Mouse (Mus musculus): ENCODE measurements at regions not wholly inside any gene's neighbourhood (a gene's known extent, or its start where the extent isn't known, plus 50 kb on each side); places are given as distances from the start of the nearest gene placed in this dataset.

- H3K27ac ChIP-seq: no peak overlapping the region
- no peak overlapping the region for H3K4me2 ChIP-seq
- H3K9me3 ChIP-seq: no peaks in the 10 kb centered on the region
- ATAC-seq (ENCODE audit: low FRiP score): no peak
- H3K4me3 ChIP-seq: no peak overlapping the region
- WGBS: 34% methylated on average over 3 of the region's 3 CpGs
- no peak overlapping the region for H3K9ac ChIP-seq
- no peaks in the 10 kb centered on the region for H3K36me3 ChIP-seq
- no peaks in the 10 kb centered on the region for H3K27me3 ChIP-seq
- peaks cover 6% of the 10 kb centered on the region; the same call in 1 of the 2 replicates for H3K4me1 ChIP-seq (replicated peaks)
Measured at GRCm38 (mm10) chr15:67892066-67892465, 1391.4 kb upstream of the Lrrc6 start.

DNA sequence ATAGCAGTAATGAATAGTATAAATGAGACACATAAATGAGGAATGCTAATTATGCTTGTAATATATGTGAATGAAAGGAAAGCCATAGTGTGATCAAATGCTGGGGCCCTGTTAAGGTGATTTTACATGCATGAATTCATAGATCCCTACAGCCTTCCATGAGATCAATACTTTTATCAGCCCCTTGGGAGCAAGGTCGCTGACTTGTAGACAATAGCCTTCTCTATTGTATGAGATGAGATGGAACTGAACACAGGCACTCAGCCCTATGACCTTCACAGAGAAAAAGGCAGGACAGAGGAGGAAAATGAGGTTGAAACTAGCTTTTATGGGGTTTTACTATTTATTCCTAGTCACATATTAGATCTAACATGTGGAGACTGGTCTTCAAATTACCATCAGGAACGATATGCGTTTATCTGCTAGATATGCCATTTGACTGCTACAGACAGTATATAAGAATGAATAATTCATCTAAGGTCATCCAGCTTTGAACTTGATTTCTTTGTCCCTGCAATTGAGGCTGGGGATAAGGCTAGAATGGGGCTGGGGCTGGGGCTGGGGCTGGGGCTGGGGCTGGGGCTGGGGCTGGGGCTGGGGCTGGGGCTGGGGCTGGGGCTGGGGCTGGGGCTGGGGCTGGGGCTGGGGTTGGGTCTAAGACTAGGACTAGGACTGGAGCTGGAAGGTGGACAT is 1390.0 kb upstream of the Lrrc6 start:
- Histone ChIP-seq H3K36me3 (no peaks in the 10 kb centered on the region), H3K4me2 (no peak overlapping the region), H3K4me1 (replicated peaks) (peaks cover 6% of the 10 kb centered on the region; the same call in 1 of the 2 replicates), H3K27ac (no peak overlapping the region; the same call in 1 of the 2 replicates), H3K27me3 (no peaks in the 10 kb centered on the region), H3K4me3 (no peak overlapping the region), H3K9ac (no peak overlapping the region), H3K9me3 (no peaks in the 10 kb centered on the region)
- no peak for ATAC-seq (ENCODE audit: low FRiP score)
- WGBS: 42% methylated on average over 3 of the region's 3 CpGs

GRCm38 (mm10) chr15:67888548-67888947 is 1387.8 kb upstream of the Lrrc6 start:
- H3K27me3 ChIP-seq: no peaks in the 10 kb centered on the region
- H3K4me2 ChIP-seq: no peak overlapping the region
- H3K9me3 ChIP-seq: no peaks in the 10 kb centered on the region
- H3K36me3 ChIP-seq: no peaks in the 10 kb centered on the region
- no peak overlapping the region for H3K4me3 ChIP-seq
- ATAC-seq (ENCODE audit: low FRiP score): no peak
- H3K27ac ChIP-seq: no peak overlapping the region
- no peak overlapping the region for H3K9ac ChIP-seq
- H3K4me1 ChIP-seq (replicated peaks): peaks cover 6% of the 10 kb centered on the region; the same call in 1 of the 2 replicates

GRCm38 (mm10) chr15:67855291-67855690 is 1354.6 kb upstream of the Lrrc6 start:
- no peak overlapping the region for H3K4me3 ChIP-seq
- no peak overlapping the region for H3K9ac ChIP-seq
- no peaks in the 10 kb centered on the region for H3K9me3 ChIP-seq
- H3K4me1 ChIP-seq (replicated peaks): no peaks in the 10 kb centered on the region
- ATAC-seq (ENCODE audit: low FRiP score): no peak
- H3K27me3 ChIP-seq: no peaks in the 10 kb centered on the region
- 78% methylated on average over 1 of the region's 1 CpGs for whole genome bisulfite sequencing
- H3K27ac ChIP-seq: no peak overlapping the region
- H3K4me2 ChIP-seq: no peak overlapping the region
- no peaks in the 10 kb centered on the region for H3K36me3 ChIP-seq

GRCm38 (mm10) chr15:67850118-67850517 is 1349.4 kb upstream of the Lrrc6 start:
- Histone ChIP-seq H3K27ac (no peak overlapping the region), H3K4me2 (no peak overlapping the region), H3K4me1 (replicated peaks) (no peaks in the 10 kb centered on the region), H3K9me3 (no peaks in the 10 kb centered on the region), H3K9ac (no peak overlapping the region), H3K4me3 (no peak overlapping the region), H3K36me3 (no peaks in the 10 kb centered on the region), H3K27me3 (no peaks in the 10 kb centered on the region)
- no peak for ATAC-seq (ENCODE audit: low FRiP score)
- WGBS: 67% methylated on average over 3 of the region's 3 CpGs

- Histone ChIP-seq H3K27ac (no peak overlapping the region), H3K36me3 (no peaks in the 10 kb centered on the region), H3K27me3 (no peaks in the 10 kb centered on the region), H3K4me2 (no peak overlapping the region), H3K9ac (no peak overlapping the region), H3K4me3 (no peak overlapping the region), H3K9me3 (no peaks in the 10 kb centered on the region), H3K4me1 (replicated peaks) (no peaks in the 10 kb centered on the region)
- ATAC-seq (ENCODE audit: low FRiP score): no peak
- 92% methylated on average over 2 of the region's 2 CpGs for WGBS
Measured at GRCm38 (mm10) chr15:67845707-67846106, 1345.0 kb upstream of the Lrrc6 start.

DNA sequence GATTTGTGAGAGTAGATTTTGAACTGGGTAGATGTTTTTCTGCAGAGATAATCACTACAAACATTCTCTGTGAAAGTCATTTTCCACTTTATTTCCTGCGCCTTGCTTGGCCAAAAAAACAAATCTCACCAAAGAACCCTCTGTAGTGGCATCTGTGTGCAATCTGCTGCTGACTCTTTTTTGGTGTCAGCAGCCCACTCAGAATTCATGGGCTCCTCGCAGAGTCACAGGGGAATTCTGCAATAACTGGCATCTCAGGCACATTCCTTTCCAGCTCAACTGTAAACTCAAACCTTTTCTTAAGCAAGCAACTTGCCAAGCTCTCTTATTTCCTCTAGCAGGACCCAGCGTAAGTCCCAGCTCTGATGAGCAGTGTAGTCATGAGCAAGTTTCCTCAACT is 1340.0 kb upstream of the Lrrc6 start:
- Histone ChIP-seq H3K4me1 (replicated peaks) (no peaks in the 10 kb centered on the region), H3K9ac (no peak overlapping the region), H3K4me2 (no peak overlapping the region), H3K36me3 (no peaks in the 10 kb centered on the region), H3K27ac (no peak overlapping the region), H3K9me3 (no peaks in the 10 kb centered on the region), H3K27me3 (no peaks in the 10 kb centered on the region), H3K4me3 (no peak overlapping the region)
- WGBS: 89% methylated on average over 3 of the region's 3 CpGs
- ATAC-seq (ENCODE audit: low FRiP score): no peak

DNA sequence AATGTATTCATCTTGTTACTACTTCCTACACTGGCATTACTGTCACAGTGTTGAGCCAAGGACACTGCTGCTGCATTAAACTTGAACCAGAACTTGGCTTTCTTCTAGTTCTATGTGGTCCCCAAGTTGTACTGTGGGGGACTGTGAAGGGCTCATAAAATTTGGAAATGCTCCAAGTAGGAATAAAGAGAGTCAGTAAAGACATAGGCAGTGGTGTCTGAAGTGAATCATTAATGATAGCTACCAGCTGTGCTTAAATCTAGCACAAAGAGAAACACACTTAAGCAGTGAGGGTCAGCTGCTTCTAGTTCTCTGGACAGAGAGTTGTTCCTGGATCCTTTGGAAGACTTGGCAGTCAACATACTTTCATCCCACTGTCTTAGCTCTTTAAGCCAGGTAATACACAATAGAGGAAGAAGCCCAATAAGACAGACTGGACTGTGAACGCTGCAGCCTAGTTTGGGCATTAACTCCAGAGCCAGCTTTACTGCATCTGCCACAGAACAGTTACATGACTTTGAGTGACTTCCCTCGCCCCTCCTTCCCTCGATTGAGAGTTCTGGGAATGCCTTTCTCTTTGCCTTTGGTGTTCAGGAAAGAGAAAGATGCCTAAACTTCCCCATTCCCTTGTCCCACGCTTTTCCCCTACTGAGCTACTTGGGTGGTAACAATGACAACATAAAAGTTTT is 1325.2 kb upstream of the Lrrc6 start:
- Histone ChIP-seq H3K9me3 (no peaks in the 10 kb centered on the region), H3K27me3 (no peaks in the 10 kb centered on the region), H3K36me3 (no peaks in the 10 kb centered on the region), H3K4me1 (replicated peaks) (no peaks in the 10 kb centered on the region), H3K4me2 (no peak overlapping the region), H3K27ac (no peak overlapping the region), H3K4me3 (no peak overlapping the region), H3K9ac (no peak overlapping the region)
- ATAC-seq (ENCODE audit: low FRiP score): no peak
- 88% methylated on average over 4 of the region's 4 CpGs for WGBS

DNA sequence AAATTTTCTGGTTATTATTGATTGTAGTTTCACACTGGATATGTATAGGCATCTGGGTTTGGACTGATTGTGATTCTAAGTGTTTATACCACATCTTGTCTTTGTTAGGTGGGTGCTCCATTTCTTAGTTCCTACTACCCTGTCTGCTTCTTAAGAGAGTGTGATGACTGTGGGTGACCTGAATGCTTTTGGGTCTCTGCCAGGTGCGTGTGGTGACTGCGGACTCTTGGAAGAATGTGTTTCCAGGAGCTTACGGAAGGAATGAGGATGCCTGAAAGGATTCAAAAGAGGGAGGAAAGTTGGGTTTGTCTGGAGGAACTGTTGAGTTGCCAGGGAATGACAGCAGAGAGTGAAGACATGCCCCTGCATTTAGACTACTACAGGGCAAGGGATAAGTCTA is 1322.5 kb upstream of the Lrrc6 start:
- H3K4me1 ChIP-seq (replicated peaks): no peaks in the 10 kb centered on the region
- no peaks in the 10 kb centered on the region for H3K36me3 ChIP-seq
- H3K9me3 ChIP-seq: no peaks in the 10 kb centered on the region
- no peaks in the 10 kb centered on the region for H3K27me3 ChIP-seq
- no peak overlapping the region for H3K9ac ChIP-seq
- no peak overlapping the region for H3K27ac ChIP-seq
- H3K4me2 ChIP-seq: no peak overlapping the region
- 76% methylated on average over 3 of the region's 3 CpGs for WGBS
- no peak for ATAC-seq (ENCODE audit: low FRiP score)
- no peak overlapping the region for H3K4me3 ChIP-seq

- WGBS: 81% methylated on average over 1 of the region's 1 CpGs
- no peak for ATAC-seq (ENCODE audit: low FRiP score)
- no peak overlapping the region for H3K9ac ChIP-seq
Measured at GRCm38 (mm10) chr15:67799871-67800270, 1299.2 kb upstream of the Lrrc6 start.

DNA sequence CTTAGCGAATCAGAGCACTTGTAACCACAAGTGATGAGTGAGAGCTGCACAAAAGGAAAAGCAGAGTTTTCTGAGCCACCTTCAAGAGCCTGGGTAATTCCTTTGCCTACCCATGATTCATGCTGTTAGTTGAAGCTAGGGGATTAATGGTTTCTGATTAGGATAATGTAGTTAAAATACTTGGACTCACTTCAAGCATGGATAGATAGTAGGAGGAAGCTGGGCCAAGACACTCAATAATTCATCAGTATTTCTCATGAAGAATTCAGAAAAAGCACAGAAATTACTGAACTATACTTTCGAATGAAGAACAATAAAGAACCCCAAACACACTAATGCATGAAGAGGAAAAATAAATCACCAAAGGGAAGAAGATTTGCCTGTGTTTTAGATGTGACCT is 1294.9 kb upstream of the Lrrc6 start:
- 89% methylated on average over 2 of the region's 2 CpGs for WGBS
- Histone ChIP-seq H3K9ac (no peak overlapping the region), H3K4me2 (no peak overlapping the region)

More at GRCm38 (mm10) chr15:67799871-67800270, 1299.2 kb upstream of the Lrrc6 start:
- Histone ChIP-seq H3K4me1 (replicated peaks) (no peaks in the 10 kb centered on the region), H3K36me3 (no peaks in the 10 kb centered on the region), H3K27me3 (no peaks in the 10 kb centered on the region), H3K27ac (no peak overlapping the region), H3K4me3 (no peak overlapping the region), H3K9me3 (no peaks in the 10 kb centered on the region), H3K4me2 (no peak overlapping the region)

GRCm38 (mm10) chr15:67792822-67793221 is 1292.1 kb upstream of the Lrrc6 start:
- no peak overlapping the region for H3K9ac ChIP-seq
- H3K4me2 ChIP-seq: no peak overlapping the region
- no peak overlapping the region for H3K4me3 ChIP-seq
- no peaks in the 10 kb centered on the region for H3K4me1 ChIP-seq (replicated peaks)
- no peak overlapping the region for H3K27ac ChIP-seq
- no peaks in the 10 kb centered on the region for H3K36me3 ChIP-seq
- H3K27me3 ChIP-seq: no peaks in the 10 kb centered on the region
- H3K9me3 ChIP-seq: no peaks in the 10 kb centered on the region
- ATAC-seq (ENCODE audit: low FRiP score): no peak

More for the DNA sequence above, 1294.9 kb upstream of the Lrrc6 start:
- no peaks in the 10 kb centered on the region for H3K4me1 ChIP-seq (replicated peaks)
- no peak overlapping the region for H3K4me3 ChIP-seq
- no peak overlapping the region for H3K27ac ChIP-seq
- no peak for ATAC-seq (ENCODE audit: low FRiP score)
- H3K36me3 ChIP-seq: no peaks in the 10 kb centered on the region
- H3K9me3 ChIP-seq: no peaks in the 10 kb centered on the region
- no peaks in the 10 kb centered on the region for H3K27me3 ChIP-seq

DNA sequence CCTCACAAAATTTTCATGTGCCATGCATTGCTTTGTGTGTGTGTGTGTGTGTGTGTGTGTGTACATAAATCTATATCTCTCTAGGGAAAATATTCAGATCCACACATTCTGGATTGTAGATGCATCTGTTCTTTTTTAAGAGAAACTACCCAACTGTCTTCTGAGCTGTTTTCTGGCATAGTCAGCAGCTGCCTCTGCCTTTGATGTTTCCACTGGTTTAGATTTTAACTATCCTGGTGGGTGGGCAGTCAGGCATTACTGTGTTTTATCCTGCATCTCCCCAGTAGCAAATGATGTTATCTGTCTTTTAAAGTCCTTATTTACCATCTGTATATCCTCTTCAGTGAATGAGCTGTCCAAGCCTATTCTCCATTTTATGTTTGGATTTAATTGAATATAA is 1287.9 kb upstream of the Lrrc6 start:
- H3K9ac ChIP-seq: no peak overlapping the region
- no peak for ATAC-seq (ENCODE audit: low FRiP score)
- no peaks in the 10 kb centered on the region for H3K4me1 ChIP-seq (replicated peaks)
- no peak overlapping the region for H3K27ac ChIP-seq
- no peaks in the 10 kb centered on the region for H3K27me3 ChIP-seq
- no peaks in the 10 kb centered on the region for H3K36me3 ChIP-seq
- no peaks in the 10 kb centered on the region for H3K9me3 ChIP-seq
- no peak overlapping the region for H3K4me3 ChIP-seq
- H3K4me2 ChIP-seq: no peak overlapping the region
